Mouse (Mus musculus): ENCODE results near the gene Ccdc30. TPM values are rescaled to one million over a fixed set of nuclear protein-coding genes. Genes with fewer than 3 reads are reported as not detected.
A peak's percentile ranks its signal among the peaks of the same experiment; 100 is the strongest.

Ccdc30 gene
- total and polyA plus RNA-seq, 3 experiments = 0.41 to 0.52 TPM; not detected in 1

DNA sequence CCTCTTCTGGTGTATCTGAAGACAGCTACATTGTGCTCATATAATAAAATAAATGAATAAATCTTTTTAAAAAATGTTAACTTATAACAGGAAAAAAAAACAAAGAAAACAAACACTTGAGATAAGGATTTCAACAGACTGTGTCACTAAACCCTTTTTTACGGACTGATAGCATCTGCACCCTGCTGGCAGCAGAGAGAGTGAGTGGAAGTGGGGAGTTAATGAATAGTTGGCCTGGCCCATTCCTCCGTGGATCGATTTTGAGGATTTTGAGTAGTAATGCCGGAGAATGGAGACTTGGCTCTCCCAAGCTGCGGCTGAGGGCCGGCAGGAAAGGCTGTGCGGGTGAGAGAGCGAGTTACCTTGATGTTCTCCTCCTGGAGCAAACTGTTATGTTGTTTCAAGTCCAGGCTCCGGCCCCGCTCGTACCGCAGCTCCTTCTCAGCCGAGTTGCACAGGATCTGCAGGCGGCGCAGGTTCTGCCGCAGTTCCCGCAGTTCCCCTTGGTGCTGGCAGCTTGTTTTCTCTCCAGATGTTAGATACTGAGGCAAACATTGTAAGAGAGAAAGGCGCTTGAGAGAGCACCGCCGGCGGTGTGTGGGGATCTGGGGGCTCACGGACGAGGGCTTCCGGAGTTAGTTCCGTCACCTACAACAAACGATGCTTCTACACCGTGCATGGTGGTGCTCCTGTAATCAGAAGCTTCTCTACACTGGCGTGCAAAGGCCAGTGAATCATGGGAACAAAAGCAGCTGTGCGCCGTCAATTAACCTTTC lies 55.9 kb downstream of the Ccdc30 start:
- peak overlapping the region; percentile 6; the same call in 1 of the 2 replicates for H3K9ac ChIP-seq (ENCODE audit: low read depth, low read length)

GRCm38 (mm10) chr4:119345508-119345907 lies 69.8 kb downstream of the Ccdc30 start:
- no peak for DNase-seq
- H3K36me3 ChIP-seq (ENCODE audit: control insufficient read depth, insufficient read depth, low read length) = no peaks in the 10 kb centered on the region
- no peak overlapping the region for H3K9ac ChIP-seq (ENCODE audit: low read depth, low read length)
- H3K4me3 ChIP-seq = no peak overlapping the region
- no peak for TF ChIP-seq EP300 (IDR thresholded peaks at IDR 0.05; ENCODE audit: insufficient read depth, low read depth, low read length)
- no peak for TF ChIP-seq CTCF (IDR thresholded peaks at IDR 0.05)
- no peak for TF ChIP-seq POLR2A (IDR thresholded peaks at IDR 0.05; ENCODE audit: insufficient read depth, low read depth, low read length)
- intact Hi-C loops (cut with DNase I) = no loop called here
- H3K79me2 ChIP-seq (replicated peaks; ENCODE audit: control insufficient read depth, insufficient read depth, low read length) = no peaks in the 10 kb centered on the region
- H3K4me1 ChIP-seq (ENCODE audit: control insufficient read depth, insufficient read depth, low read length) = no peaks in the 10 kb centered on the region
- WGBS = 91% methylated on average over 6 of the region's 6 CpGs
- no peak overlapping the region for H3K27ac ChIP-seq
- no peaks in the 10 kb centered on the region for H3K27me3 ChIP-seq (ENCODE audit: control insufficient read depth, insufficient read depth, low read length)

More for the DNA sequence above, 55.9 kb downstream of the Ccdc30 start:
- no peaks in the 10 kb centered on the region; the same call in 1 of the 2 replicates for H3K27me3 ChIP-seq (ENCODE audit: control insufficient read depth, insufficient read depth, low read length)
- no peaks in the 10 kb centered on the region for H3K79me2 ChIP-seq (replicated peaks; ENCODE audit: control insufficient read depth, insufficient read depth, low read length)
- peak overlapping the region; percentile 13; the same call in 1 of the 2 replicates for H3K4me3 ChIP-seq
- intact Hi-C loops (cut with DNase I) = no loop called here
- no peaks in the 10 kb centered on the region; the same call in 1 of the 2 replicates for H3K4me1 ChIP-seq (ENCODE audit: control insufficient read depth, insufficient read depth, low read length)
- no peaks in the 10 kb centered on the region for H3K36me3 ChIP-seq (ENCODE audit: control insufficient read depth, insufficient read depth, low read length)
- H3K27ac ChIP-seq = no peak overlapping the region
- peak in 1 of 2 experiments; percentile 5 for DNase-seq
- 7% methylated on average over 30 of the region's 30 CpGs for WGBS
- no peak for TF ChIP-seq POLR2A (IDR thresholded peaks at IDR 0.05; ENCODE audit: insufficient read depth, low read depth, low read length)
- TF ChIP-seq CTCF (IDR thresholded peaks at IDR 0.05) = no peak
- TF ChIP-seq EP300 (IDR thresholded peaks at IDR 0.05; ENCODE audit: insufficient read depth, low read depth, low read length) = no peak

DNA sequence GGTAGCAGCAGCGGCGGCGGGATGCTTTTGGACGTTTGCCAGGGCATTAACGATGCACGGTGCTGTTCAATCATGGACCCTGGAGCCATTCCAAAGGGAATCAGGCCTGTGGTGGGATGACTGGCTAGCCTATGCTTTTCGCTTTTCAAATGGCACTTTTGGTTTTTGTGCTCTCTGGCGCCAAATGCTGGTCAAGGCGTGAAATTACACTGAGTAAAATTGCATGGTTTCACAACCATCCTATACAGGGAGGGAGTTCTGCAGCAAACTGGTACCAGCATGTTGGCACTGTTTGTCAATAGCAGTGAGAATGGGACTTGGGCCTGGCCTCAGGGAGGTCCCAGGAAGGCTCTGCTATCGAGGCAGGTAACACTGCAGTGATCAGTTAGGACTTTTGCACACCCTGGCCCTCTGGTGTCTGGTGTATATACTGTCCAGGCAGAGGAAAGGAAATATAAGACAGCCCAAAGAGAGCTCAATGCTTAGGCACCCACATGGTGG lies 76.4 kb downstream of the Ccdc30 start:
- WGBS = 4% methylated on average over 10 of the region's 10 CpGs
- H3K9ac ChIP-seq (ENCODE audit: low read depth, low read length) = no peak overlapping the region
- DNase-seq = peak; percentile 17 to 41
- no peak overlapping the region for H3K27ac ChIP-seq
- intact Hi-C loops (cut with DNase I) = loop anchor here (2.0 kb wide), 2 partner anchors 92 to 100 kb away; no protein-coding TSS in a partner anchor
- H3K4me3 ChIP-seq = no peak overlapping the region
- H3K4me1 ChIP-seq (ENCODE audit: control insufficient read depth, insufficient read depth, low read length) = peaks cover 1% of the 10 kb centered on the region; the same call in 1 of the 2 replicates
- H3K27me3 ChIP-seq (ENCODE audit: control insufficient read depth, insufficient read depth, low read length) = no peaks in the 10 kb centered on the region
- no peak for TF ChIP-seq POLR2A (IDR thresholded peaks at IDR 0.05; ENCODE audit: insufficient read depth, low read depth, low read length)
- TF ChIP-seq CTCF (IDR thresholded peaks at IDR 0.05) = peak; percentile 87
- H3K79me2 ChIP-seq (replicated peaks; ENCODE audit: control insufficient read depth, insufficient read depth, low read length) = no peaks in the 10 kb centered on the region
- no peaks in the 10 kb centered on the region for H3K36me3 ChIP-seq (ENCODE audit: control insufficient read depth, insufficient read depth, low read length)

DNA sequence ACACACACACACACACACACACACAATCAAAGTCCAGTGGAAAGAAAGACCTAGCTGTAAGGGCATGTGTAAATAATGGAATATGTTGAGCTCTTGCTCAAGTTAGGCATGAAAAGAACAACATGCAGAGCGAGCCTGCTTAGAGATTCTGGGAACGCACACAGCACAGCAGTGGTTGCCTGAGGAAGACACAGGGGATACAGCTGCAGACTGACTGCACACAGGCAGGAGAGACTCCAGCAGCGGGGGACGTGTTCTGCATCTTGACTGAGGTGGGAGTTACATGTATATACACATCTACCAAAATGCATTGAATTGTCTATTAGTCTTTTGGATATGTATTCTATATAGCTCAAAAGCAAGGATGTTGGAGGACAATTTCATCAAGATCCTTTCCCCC lies 76.9 kb downstream of the Ccdc30 start:
- Histone ChIP-seq H3K4me3 (no peak overlapping the region), H3K4me1 (ENCODE audit: control insufficient read depth, insufficient read depth, low read length) (peaks cover 1% of the 10 kb centered on the region; the same call in 1 of the 2 replicates), H3K9ac (ENCODE audit: low read depth, low read length) (no peak overlapping the region)

DNA sequence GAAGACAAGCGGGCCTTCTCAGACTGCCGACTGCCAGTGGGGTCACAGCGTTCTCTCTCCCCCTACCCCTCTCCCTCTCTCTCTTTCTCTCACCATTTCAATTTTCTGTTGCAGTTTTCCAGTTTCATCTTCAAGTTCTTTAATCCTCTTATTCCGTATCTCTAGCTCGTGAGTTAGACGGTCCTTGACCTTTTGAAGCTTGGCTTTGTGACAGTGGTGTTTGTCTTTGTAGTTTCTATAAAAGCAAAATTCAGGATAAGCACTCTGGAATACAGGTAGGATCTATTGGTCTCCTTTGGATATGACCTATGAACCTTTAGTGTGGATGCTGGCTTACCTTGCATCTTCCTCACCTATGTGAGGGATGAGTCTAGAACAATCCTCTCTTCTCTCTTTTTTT lies 81.8 kb downstream of the Ccdc30 start:
- Histone ChIP-seq H3K4me3 (no peak overlapping the region), H3K9ac (ENCODE audit: low read depth, low read length) (no peak overlapping the region), H3K36me3 (ENCODE audit: control insufficient read depth, insufficient read depth, low read length) (no peaks in the 10 kb centered on the region), H3K27me3 (ENCODE audit: control insufficient read depth, insufficient read depth, low read length) (no peaks in the 10 kb centered on the region), H3K27ac (no peak overlapping the region), H3K79me2 (replicated peaks; ENCODE audit: control insufficient read depth, insufficient read depth, low read length) (no peaks in the 10 kb centered on the region), H3K4me1 (ENCODE audit: control insufficient read depth, insufficient read depth, low read length) (no peaks in the 10 kb centered on the region)
- DNase-seq = no peak
- TF ChIP-seq CTCF (IDR thresholded peaks at IDR 0.05) (no peak), POLR2A (IDR thresholded peaks at IDR 0.05; ENCODE audit: insufficient read depth, low read depth, low read length) (no peak), EP300 (IDR thresholded peaks at IDR 0.05; ENCODE audit: insufficient read depth, low read depth, low read length) (no peak)
- intact Hi-C loops (cut with DNase I) = no loop called here
- WGBS = 81% methylated on average over 6 of the region's 6 CpGs

More for the DNA sequence above, 76.9 kb downstream of the Ccdc30 start:
- no peaks in the 10 kb centered on the region for H3K36me3 ChIP-seq (ENCODE audit: control insufficient read depth, insufficient read depth, low read length)
- WGBS = 81% methylated on average over 4 of the region's 4 CpGs
- no peak overlapping the region for H3K27ac ChIP-seq
- intact Hi-C loops (cut with DNase I) = loop anchor here (2.0 kb wide), 2 partner anchors 92 to 100 kb away; no protein-coding TSS in a partner anchor
- H3K79me2 ChIP-seq (replicated peaks; ENCODE audit: control insufficient read depth, insufficient read depth, low read length) = no peaks in the 10 kb centered on the region
- DNase-seq = no peak
- no peaks in the 10 kb centered on the region for H3K27me3 ChIP-seq (ENCODE audit: control insufficient read depth, insufficient read depth, low read length)
- no peak for TF ChIP-seq CTCF (IDR thresholded peaks at IDR 0.05)
